Mouse (Mus musculus): ENCODE measurements around the gene Nap1l1. TPM values are rescaled to one million over a fixed set of nuclear protein-coding genes. Genes with fewer than 3 reads are reported as not detected.

The Nap1l1 gene
- polyA plus RNA-seq, 1 experiment from 2014 or later: 196 TPM

DNA sequence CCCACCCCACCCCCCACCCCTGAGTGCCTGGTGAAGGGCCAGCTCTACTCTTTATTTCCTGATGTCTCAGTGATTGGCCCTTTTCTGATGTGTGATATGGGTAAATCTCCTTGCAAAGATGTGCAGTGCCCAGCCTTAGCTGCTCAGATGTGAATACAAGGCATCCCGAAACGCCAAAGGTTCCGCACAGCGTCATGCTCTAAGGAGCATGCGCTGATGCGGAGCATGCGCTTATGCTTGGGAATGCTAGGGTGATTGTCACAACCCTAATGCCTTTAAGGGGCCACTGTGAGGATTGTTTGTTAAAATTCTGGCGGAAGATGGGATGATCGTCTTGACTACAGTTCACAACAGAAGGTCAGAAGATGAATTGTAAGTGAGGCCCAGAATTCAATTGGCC is 67.7 kb downstream of the Nap1l1 start:
- Histone ChIP-seq H3K27me3 (replicated peaks) (no peaks in the 10 kb centered on the region), H3K4me2 (replicated peaks) (no peak overlapping the region), H3K27ac (no peak overlapping the region), H3K4me3 (replicated peaks) (no peak overlapping the region), H3K36me3 (no peaks in the 10 kb centered on the region), H3K4me1 (replicated peaks) (peaks cover 30% of the 10 kb centered on the region), H3K9ac (no peak overlapping the region), H3K9me3 (no peaks in the 10 kb centered on the region)
- ATAC-seq: no peak
- WGBS: 93% methylated on average over 9 of the region's 9 CpGs

DNA sequence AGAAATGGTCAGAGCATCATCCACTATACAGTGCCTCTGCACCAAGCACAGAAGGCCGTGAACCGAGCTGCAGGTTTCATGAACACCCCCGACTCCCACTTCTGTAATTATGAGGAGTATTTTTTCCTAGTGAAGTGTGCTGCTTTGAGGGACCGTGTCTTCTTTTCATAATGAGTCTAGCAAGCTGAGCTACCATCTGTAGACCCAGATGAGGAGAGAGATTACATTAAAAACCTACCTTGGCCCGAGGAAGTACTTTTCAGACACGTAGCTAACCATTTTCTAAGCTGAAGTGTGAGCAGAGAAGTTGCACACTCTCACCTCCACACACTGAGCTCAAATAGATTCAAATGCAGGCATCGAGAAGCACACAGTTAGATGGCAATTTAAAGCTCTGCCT is 70.1 kb downstream of the Nap1l1 start:
- 85% methylated on average over 7 of the region's 7 CpGs for WGBS
- Histone ChIP-seq H3K9ac (no peak overlapping the region), H3K4me1 (replicated peaks) (peaks cover 36% of the 10 kb centered on the region), H3K4me2 (replicated peaks) (no peak overlapping the region), H3K9me3 (no peaks in the 10 kb centered on the region), H3K27me3 (replicated peaks) (no peaks in the 10 kb centered on the region), H3K36me3 (no peaks in the 10 kb centered on the region), H3K4me3 (replicated peaks) (no peak overlapping the region), H3K27ac (peak overlapping the region; percentile 61; the same call in 1 of the 2 replicates)
- no peak for ATAC-seq

DNA sequence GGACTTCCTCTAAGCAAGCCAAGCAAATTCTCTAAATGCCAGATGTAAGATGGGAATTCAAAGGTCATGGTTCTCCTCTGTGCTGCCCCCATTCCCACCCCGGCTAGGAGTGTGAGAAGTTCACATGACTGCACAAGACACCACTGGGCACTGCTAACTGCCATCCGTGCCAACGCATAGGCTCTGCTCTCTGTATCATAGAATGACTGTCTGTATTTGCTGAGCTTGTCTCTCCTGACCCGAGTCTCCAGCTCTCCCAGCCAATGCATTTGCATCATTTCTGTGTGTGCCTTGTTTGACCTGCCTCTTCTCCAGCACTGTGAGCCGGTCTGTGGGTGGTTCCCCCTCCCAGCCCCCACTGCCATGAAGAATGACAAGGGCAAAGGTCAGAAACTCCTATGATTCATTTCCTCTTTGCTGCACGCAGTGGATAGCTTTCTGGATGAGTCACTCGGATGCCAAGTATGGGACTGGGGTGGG is 70.8 kb downstream of the Nap1l1 start:
- Histone ChIP-seq H3K4me2 (replicated peaks) (no peak overlapping the region; the same call in 1 of the 2 replicates), H3K4me1 (replicated peaks) (peaks cover 35% of the 10 kb centered on the region), H3K27me3 (replicated peaks) (no peaks in the 10 kb centered on the region), H3K4me3 (replicated peaks) (no peak overlapping the region), H3K27ac (peak overlapping the region; percentile 61), H3K9me3 (no peaks in the 10 kb centered on the region), H3K9ac (no peak overlapping the region), H3K36me3 (no peaks in the 10 kb centered on the region)
- 17% methylated on average over 7 of the region's 7 CpGs for WGBS
- ATAC-seq: peak; percentile 78

DNA sequence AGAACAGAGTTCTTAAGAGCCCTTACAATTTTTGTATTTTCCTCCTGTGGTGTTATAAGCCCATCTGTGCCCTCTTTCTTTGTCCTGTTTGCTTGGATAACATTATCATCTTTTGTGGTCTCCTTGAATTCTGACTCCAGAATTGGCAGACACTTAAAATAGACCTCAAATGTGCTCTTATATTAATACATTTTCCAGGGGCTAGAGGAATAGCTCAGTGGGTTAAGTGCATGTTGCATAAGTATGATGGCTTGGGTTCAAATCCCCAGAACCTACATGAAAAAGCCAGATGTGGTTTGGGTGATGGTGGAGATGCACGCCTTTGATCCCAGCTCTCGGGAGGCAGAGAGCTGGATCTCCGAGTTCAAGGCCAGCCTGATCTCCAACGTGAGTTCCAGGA is 71.3 kb downstream of the Nap1l1 start:
- H3K27ac ChIP-seq: peak overlapping the region; percentile 61; the same call in 1 of the 2 replicates
- no peak overlapping the region for H3K4me2 ChIP-seq (replicated peaks)
- H3K36me3 ChIP-seq: no peaks in the 10 kb centered on the region
- ATAC-seq: no peak
- H3K27me3 ChIP-seq (replicated peaks): no peaks in the 10 kb centered on the region
- H3K4me1 ChIP-seq (replicated peaks): peaks cover 30% of the 10 kb centered on the region
- no peak overlapping the region for H3K9ac ChIP-seq
- no peaks in the 10 kb centered on the region for H3K9me3 ChIP-seq
- H3K4me3 ChIP-seq (replicated peaks): no peak overlapping the region
- 78% methylated on average over 4 of the region's 4 CpGs for WGBS

DNA sequence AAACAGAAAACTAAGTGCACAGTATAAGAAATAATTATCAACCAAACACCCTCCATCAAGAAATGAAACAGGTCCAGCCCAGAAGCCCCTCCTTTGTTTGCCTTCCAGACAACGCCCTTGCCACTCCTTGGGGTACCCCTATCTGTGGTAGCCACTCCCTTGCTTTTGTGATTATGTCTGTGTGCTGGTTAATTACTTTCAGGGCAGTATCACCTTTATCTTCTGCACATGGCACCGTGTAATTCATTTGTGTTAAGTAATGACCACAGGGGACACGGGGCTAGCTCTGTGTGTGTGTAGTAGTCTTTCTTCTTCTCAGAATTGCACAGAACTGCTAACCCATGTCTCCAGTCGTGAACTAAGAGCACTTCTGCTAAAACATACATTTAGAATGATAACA is 72.6 kb downstream of the Nap1l1 start:
- WGBS: 59% methylated on average over 4 of the region's 4 CpGs
- H3K4me2 ChIP-seq (replicated peaks): no peak overlapping the region
- no peaks in the 10 kb centered on the region for H3K9me3 ChIP-seq
- H3K4me3 ChIP-seq (replicated peaks): no peak overlapping the region
- no peak overlapping the region for H3K9ac ChIP-seq
- no peaks in the 10 kb centered on the region for H3K36me3 ChIP-seq
- no peak overlapping the region for H3K27ac ChIP-seq
- no peaks in the 10 kb centered on the region for H3K27me3 ChIP-seq (replicated peaks)
- H3K4me1 ChIP-seq (replicated peaks): peaks cover 29% of the 10 kb centered on the region
- peak; percentile 75 for ATAC-seq

Other genes starting within 250 kb of the Nap1l1 start
- 4.2 and 5.4 TPM in 2 replicates for gene Bbs10, start 174.5 kb upstream of the Nap1l1 start, polyA plus RNA-seq (2015; fragmentation: Nextera tagmentation; extraction: Ambion mirVana)
- 38.6 and 43.2 TPM in 2 replicates for gene Phlda1, start 33.1 kb downstream of the Nap1l1 start, polyA plus RNA-seq (2015; fragmentation: Nextera tagmentation; extraction: Ambion mirVana)

Measured in intestine, embryonic 15.5 days (tissue).